Mouse (Mus musculus): Measurements from ENCODE around the gene 1810013L24Rik. TPM values are rescaled to one million over a fixed set of nuclear protein-coding genes. Genes with fewer than 3 reads are reported as not detected.

Gene 1810013L24Rik
- polyA plus RNA-seq, 1 experiment from 2014 or later = 23.1 TPM

DNA sequence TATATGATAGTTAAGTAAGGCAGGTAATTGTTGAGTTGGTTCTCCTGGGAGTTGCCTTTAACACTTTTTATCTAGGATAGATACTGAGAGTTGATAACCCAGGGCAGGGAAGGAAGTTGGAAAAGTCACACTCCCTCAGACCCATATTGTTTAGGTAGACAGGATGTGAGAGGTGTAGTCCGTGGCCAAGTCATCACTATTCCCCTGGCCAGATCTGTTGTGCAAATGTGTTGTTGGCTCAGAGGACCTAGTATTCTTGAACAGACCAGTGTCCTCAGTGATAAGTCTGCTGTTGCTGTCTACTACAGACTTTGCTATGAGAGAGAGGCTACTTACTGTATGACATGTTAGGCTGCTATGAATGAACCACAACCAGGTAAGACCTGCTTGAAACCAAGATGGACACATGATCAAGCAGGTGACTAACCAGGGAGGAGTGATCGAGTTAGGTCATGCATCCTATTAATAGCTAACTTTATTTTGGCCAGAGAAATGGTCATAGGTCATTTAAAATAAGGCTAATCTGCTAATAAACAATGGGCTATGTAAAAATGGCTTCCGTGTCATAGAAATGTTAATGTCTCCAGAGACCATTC lies 13.8 kb downstream of the 1810013L24Rik start:
- H3K27me3 ChIP-seq (ENCODE audit: control insufficient read depth, insufficient read depth, low read length) = no peaks in the 10 kb centered on the region
- DNase-seq (ENCODE audit: low spot score) (no peak), ATAC-seq (replicated peaks; ENCODE audit: low FRiP score) (no peak)
- no peak overlapping the region for H3K4me2 ChIP-seq (ENCODE audit: low read depth, low read length, severe bottlenecking)
- H3K9me3 ChIP-seq (ENCODE audit: control insufficient read depth, low read length) = no peaks in the 10 kb centered on the region
- WGBS = 86% methylated on average over 3 of the region's 3 CpGs
- H3K36me3 ChIP-seq (ENCODE audit: control insufficient read depth, insufficient read depth, low read length) = peaks cover 3% of the 10 kb centered on the region
- no peaks in the 10 kb centered on the region for H3K4me1 ChIP-seq (replicated peaks; ENCODE audit: control insufficient read depth, insufficient read depth, low read length)
- H3K27ac ChIP-seq (ENCODE audit: low read depth, low read length) = no peak overlapping the region
- no peak overlapping the region for H3K4me3 ChIP-seq (ENCODE audit: low read depth, low read length)
- H3K9ac ChIP-seq (ENCODE audit: low read length) = no peak overlapping the region

DNA sequence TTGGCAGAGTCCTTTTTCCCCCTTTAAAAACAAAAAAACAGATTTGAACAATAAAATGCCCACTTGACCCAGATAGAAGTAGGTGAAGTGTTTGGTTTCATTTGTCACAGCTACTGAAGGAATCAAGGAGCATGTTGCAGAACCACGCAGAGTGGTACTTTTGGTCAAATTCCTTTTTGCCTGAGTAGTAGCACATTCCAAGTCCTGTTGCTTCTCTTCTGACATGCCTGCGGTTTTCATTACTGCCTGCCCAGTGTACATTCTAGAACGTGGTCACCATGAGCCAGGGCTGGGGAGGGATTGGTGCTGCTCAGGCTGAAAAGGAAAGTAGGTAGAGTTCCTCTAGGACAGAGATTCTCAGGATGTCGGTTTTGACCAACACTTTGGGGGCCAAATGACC lies 16.1 kb downstream of the 1810013L24Rik start:
- H3K4me1 ChIP-seq (replicated peaks; ENCODE audit: control insufficient read depth, insufficient read depth, low read length) = no peaks in the 10 kb centered on the region
- ATAC-seq (replicated peaks; ENCODE audit: low FRiP score) (no peak), DNase-seq (ENCODE audit: low spot score) (no peak)
- H3K27ac ChIP-seq (ENCODE audit: low read depth, low read length) = no peak overlapping the region
- H3K4me2 ChIP-seq (ENCODE audit: low read depth, low read length, severe bottlenecking) = no peak overlapping the region
- H3K9ac ChIP-seq (ENCODE audit: low read length) = no peak overlapping the region
- H3K9me3 ChIP-seq (ENCODE audit: control insufficient read depth, low read length) = no peaks in the 10 kb centered on the region
- H3K4me3 ChIP-seq (ENCODE audit: low read depth, low read length) = no peak overlapping the region
- peaks cover 3% of the 10 kb centered on the region for H3K36me3 ChIP-seq (ENCODE audit: control insufficient read depth, insufficient read depth, low read length)
- WGBS = 80% methylated on average over 4 of the region's 4 CpGs
- H3K27me3 ChIP-seq (ENCODE audit: control insufficient read depth, insufficient read depth, low read length) = no peaks in the 10 kb centered on the region

DNA sequence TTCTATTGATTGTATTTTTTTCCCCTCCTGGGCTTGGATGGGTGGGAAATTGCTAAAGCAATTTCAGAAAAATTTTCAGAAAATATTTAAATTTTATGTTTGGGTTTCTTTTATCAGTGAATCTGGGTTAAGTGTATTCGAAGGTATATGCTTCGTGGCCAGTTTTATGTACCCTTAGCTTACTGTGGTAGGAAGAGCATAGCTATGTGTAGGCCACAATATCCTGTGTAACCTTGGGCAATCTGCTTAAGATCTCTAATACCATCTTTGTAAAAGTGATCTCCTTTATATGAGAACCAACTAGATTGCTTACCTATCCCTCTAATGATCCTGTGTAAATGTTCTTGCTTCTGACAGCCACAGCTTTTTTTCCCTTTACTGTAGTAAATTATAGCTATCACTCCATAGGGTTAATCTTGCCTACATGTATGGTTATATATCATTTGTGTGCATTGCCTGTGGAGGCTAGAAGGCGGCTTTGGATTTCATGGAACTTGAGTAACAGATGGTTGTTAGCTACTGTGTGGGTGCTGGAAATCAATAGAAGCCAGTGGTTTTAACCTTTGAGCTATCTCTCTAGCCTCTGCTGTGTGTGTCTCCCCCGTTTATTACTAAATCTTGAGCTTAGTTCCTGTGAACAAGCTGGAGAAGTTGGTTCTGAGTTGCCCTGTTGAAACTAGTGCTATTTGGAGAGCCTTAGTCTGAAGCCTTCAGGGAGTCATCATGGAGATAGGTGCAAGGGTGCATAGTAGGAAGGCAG lies 18.6 kb downstream of the 1810013L24Rik start:
- Histone ChIP-seq H3K4me2 (ENCODE audit: low read depth, low read length, severe bottlenecking) (no peak overlapping the region), H3K36me3 (ENCODE audit: control insufficient read depth, insufficient read depth, low read length) (peaks cover 3% of the 10 kb centered on the region), H3K27me3 (ENCODE audit: control insufficient read depth, insufficient read depth, low read length) (no peaks in the 10 kb centered on the region), H3K4me3 (ENCODE audit: low read depth, low read length) (no peak overlapping the region), H3K27ac (ENCODE audit: low read depth, low read length) (no peak overlapping the region), H3K9me3 (ENCODE audit: control insufficient read depth, low read length) (no peaks in the 10 kb centered on the region), H3K4me1 (replicated peaks; ENCODE audit: control insufficient read depth, insufficient read depth, low read length) (no peaks in the 10 kb centered on the region), H3K9ac (ENCODE audit: low read length) (no peak overlapping the region)
- ATAC-seq (replicated peaks; ENCODE audit: low FRiP score) (no peak), DNase-seq (ENCODE audit: low spot score) (no peak)
- WGBS = 93% methylated on average over 4 of the region's 4 CpGs

DNA sequence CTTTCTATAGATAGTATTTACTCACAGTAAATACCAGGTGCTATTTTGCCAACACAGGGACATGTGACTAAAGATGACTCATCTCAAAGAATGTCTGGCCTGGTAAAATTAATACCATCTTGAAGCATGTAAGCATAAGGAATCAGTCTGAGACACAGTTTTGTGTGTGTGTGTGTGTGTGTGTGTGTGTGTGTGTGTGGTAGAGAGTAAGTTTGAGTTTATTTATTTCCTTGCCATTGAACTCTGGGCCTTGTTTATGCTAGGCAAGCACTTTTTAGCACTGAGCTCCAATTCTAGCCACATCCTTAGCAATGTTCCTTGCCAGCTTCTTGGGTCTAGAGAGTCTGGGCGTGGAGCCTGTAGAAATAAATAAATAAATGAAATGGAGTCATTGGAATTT lies 20.0 kb downstream of the 1810013L24Rik start:
- Histone ChIP-seq H3K27ac (ENCODE audit: low read depth, low read length) (no peak overlapping the region), H3K4me1 (replicated peaks; ENCODE audit: control insufficient read depth, insufficient read depth, low read length) (no peaks in the 10 kb centered on the region), H3K9me3 (ENCODE audit: control insufficient read depth, low read length) (no peaks in the 10 kb centered on the region), H3K36me3 (ENCODE audit: control insufficient read depth, insufficient read depth, low read length) (no peaks in the 10 kb centered on the region; the same call in 1 of the 2 replicates), H3K9ac (ENCODE audit: low read length) (no peak overlapping the region), H3K27me3 (ENCODE audit: control insufficient read depth, insufficient read depth, low read length) (no peaks in the 10 kb centered on the region), H3K4me2 (ENCODE audit: low read depth, low read length, severe bottlenecking) (no peak overlapping the region), H3K4me3 (ENCODE audit: low read depth, low read length) (no peak overlapping the region)
- ATAC-seq (replicated peaks; ENCODE audit: low FRiP score) (no peak), DNase-seq (ENCODE audit: low spot score) (no peak)
- WGBS = 90% methylated on average over 1 of the region's 1 CpGs

DNA sequence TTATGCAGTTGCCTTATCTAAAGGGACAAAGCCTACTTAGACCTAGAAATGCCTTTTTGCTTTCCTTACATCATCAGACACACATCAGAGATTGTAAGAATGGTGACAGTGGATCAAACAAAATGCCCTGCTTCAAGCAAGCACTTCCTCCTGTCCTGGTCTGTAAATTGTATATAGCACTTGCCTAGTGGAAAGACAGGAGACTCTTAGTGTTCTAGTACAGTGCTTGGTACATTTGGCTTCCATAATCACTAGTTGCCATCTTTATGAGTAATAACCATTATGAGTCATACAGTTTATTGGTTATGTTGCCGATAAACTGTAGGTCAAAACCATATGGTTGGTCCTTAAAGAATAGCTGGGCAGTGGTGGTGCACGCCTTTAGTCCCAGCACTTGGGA lies 25.2 kb downstream of the 1810013L24Rik start:
- H3K4me1 ChIP-seq (replicated peaks; ENCODE audit: control insufficient read depth, insufficient read depth, low read length) = no peaks in the 10 kb centered on the region
- no peak overlapping the region for H3K27ac ChIP-seq (ENCODE audit: low read depth, low read length)
- DNase-seq (ENCODE audit: low spot score) (no peak), ATAC-seq (replicated peaks; ENCODE audit: low FRiP score) (no peak)
- no peaks in the 10 kb centered on the region; the same call in 1 of the 2 replicates for H3K36me3 ChIP-seq (ENCODE audit: control insufficient read depth, insufficient read depth, low read length)
- H3K4me3 ChIP-seq (ENCODE audit: low read depth, low read length) = no peak overlapping the region
- no peaks in the 10 kb centered on the region for H3K27me3 ChIP-seq (ENCODE audit: control insufficient read depth, insufficient read depth, low read length)
- no peaks in the 10 kb centered on the region for H3K9me3 ChIP-seq (ENCODE audit: control insufficient read depth, low read length)
- H3K9ac ChIP-seq (ENCODE audit: low read length) = no peak overlapping the region
- H3K4me2 ChIP-seq (ENCODE audit: low read depth, low read length, severe bottlenecking) = no peak overlapping the region
- WGBS = 98% methylated on average over 2 of the region's 2 CpGs

DNA sequence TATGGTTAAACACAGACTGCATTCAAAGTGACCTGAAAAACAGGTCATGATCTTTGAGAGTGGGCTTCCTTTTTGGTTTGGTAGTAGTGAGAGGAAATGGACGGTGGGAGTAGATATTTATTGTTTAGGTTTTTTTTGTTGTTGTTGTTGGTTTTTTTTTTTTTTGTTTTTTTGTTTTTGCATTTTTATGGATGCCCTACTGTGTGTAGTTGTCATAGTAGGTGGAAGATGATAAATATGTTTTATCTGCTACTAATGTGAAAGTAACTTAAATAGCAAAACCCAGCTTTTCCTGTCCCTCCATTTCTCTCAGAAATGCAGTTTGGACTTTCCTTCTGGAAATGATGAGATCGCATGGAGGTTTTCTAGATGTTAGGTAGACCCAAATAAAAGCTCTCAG lies 26.9 kb downstream of the 1810013L24Rik start:
- no peak for ATAC-seq (replicated peaks; ENCODE audit: low FRiP score)
- WGBS = 90% methylated on average over 2 of the region's 2 CpGs
- H3K36me3 ChIP-seq (ENCODE audit: control insufficient read depth, insufficient read depth, low read length) = no peaks in the 10 kb centered on the region; the same call in 1 of the 2 replicates

DNA sequence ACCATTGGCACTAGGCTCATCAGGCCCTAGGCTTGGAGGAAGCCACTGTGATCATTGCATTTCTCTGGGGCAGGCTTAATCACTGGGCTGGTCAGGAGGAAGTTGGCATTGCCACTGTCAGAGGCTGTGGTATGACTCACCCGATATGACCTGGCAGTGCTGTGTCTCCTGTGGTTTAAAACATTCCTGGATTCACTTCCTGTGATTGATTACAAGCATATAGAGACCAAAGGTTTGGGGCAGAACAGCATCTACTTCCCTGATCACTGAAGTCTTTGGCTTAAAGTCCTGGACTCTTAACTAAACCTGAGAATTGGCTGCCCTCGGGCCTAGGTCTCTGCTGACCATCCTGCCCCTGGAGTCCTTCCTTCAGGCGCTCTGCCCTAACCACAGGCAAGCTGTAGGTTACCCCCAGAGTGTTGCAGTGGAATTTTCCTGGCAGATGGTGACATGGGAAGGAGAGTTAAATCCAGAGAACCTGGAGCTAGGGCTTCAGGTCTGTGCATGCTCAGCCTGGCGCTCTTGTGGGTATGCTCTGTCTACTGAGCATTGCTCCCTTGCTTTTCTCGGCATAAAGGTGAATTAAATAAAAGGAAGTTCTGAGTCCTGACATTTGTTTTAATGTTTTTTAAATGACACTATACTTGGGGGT lies 32.6 kb downstream of the 1810013L24Rik start:
- H3K9me3 ChIP-seq (ENCODE audit: control insufficient read depth, low read length) = no peaks in the 10 kb centered on the region
- no peak overlapping the region for H3K4me2 ChIP-seq (ENCODE audit: low read depth, low read length, severe bottlenecking)
- no peak overlapping the region for H3K27ac ChIP-seq (ENCODE audit: low read depth, low read length)
- H3K36me3 ChIP-seq (ENCODE audit: control insufficient read depth, insufficient read depth, low read length) = no peaks in the 10 kb centered on the region; the same call in 1 of the 2 replicates
- H3K4me3 ChIP-seq (ENCODE audit: low read depth, low read length) = no peak overlapping the region
- no peak for ATAC-seq (replicated peaks; ENCODE audit: low FRiP score)
- H3K9ac ChIP-seq (ENCODE audit: low read length) = no peak overlapping the region
- 90% methylated on average over 5 of the region's 5 CpGs for WGBS
- no peak for DNase-seq (ENCODE audit: low spot score)
- H3K4me1 ChIP-seq (replicated peaks; ENCODE audit: control insufficient read depth, insufficient read depth, low read length) = no peaks in the 10 kb centered on the region
- H3K27me3 ChIP-seq (ENCODE audit: control insufficient read depth, insufficient read depth, low read length) = no peaks in the 10 kb centered on the region

More for the DNA sequence above, 26.9 kb downstream of the 1810013L24Rik start:
- no peak overlapping the region for H3K4me3 ChIP-seq (ENCODE audit: low read depth, low read length)
- H3K4me1 ChIP-seq (replicated peaks; ENCODE audit: control insufficient read depth, insufficient read depth, low read length) = no peaks in the 10 kb centered on the region
- no peak overlapping the region for H3K27ac ChIP-seq (ENCODE audit: low read depth, low read length)
- no peak overlapping the region for H3K4me2 ChIP-seq (ENCODE audit: low read depth, low read length, severe bottlenecking)
- no peaks in the 10 kb centered on the region for H3K9me3 ChIP-seq (ENCODE audit: control insufficient read depth, low read length)
- H3K27me3 ChIP-seq (ENCODE audit: control insufficient read depth, insufficient read depth, low read length) = no peaks in the 10 kb centered on the region
- no peak overlapping the region for H3K9ac ChIP-seq (ENCODE audit: low read length)
- no peak for DNase-seq (ENCODE audit: low spot score)

DNA sequence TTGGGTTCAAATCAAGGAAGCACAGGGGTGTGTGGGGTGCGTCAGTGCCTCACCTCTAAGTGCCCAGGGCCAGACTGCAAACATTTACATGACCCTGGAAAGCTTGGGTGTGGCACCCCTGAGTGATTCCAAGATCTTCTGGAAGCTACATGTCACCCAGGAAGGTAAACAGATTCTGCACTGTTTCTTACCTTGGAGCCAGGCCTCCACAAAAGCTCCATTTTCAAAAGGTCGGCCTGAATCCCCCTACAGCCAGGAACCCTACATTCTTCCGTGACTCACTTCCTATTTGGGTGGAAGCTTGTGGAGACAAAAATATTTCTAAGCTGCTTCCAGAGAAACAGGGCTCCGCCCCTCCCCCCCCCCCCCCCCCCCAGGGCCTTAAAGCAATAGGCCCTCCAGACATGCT lies 34.3 kb downstream of the 1810013L24Rik start:
- H3K9ac ChIP-seq (ENCODE audit: low read length) = no peak overlapping the region
- H3K4me2 ChIP-seq (ENCODE audit: low read depth, low read length, severe bottlenecking) = no peak overlapping the region
- H3K4me1 ChIP-seq (replicated peaks; ENCODE audit: control insufficient read depth, insufficient read depth, low read length) = no peaks in the 10 kb centered on the region
- H3K9me3 ChIP-seq (ENCODE audit: control insufficient read depth, low read length) = no peaks in the 10 kb centered on the region
- H3K27me3 ChIP-seq (ENCODE audit: control insufficient read depth, insufficient read depth, low read length) = no peaks in the 10 kb centered on the region
- no peak for DNase-seq (ENCODE audit: low spot score)
- ATAC-seq (replicated peaks; ENCODE audit: low FRiP score) = no peak
- 66% methylated on average over 4 of the region's 4 CpGs for WGBS
- no peak overlapping the region for H3K27ac ChIP-seq (ENCODE audit: low read depth, low read length)
- no peaks in the 10 kb centered on the region; the same call in 1 of the 2 replicates for H3K36me3 ChIP-seq (ENCODE audit: control insufficient read depth, insufficient read depth, low read length)
- no peak overlapping the region for H3K4me3 ChIP-seq (ENCODE audit: low read depth, low read length)
